20 mouse cellular contexts compared by ENCODE assay signal in the genomic region with DNA sequence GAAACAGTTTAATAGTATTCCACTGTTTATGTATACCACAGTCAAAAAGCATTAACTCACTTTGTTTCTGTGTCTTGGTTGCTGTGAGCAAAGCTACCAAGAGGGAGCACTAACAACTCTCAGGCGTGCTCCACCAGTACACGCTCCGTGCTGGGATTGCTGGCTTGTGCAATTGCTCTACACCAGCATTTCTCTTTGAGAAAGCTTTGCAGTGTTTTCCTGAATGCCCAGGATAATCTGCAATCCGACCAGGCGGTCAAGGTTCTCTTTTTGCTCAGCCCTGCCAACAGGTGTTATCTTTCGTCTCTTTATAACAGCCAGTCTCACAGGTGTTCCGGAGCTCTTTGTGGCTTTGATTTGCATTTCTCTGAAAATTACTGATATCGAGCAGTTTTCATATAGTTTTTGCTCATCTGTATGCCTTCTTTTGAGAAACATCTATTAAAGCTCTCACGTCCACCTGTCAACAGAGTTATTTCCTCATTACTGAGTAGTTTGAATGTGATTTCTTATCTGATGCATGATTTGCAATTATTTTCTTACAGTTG.
"Had no signal": no experiment of that assay in that cellular context is flagged by ENCODE, and none has a peak within 500 bp of the region (broad histone marks: within the 10 kb centered on the region; RNA-seq: fewer than 3 reads in every experiment).

No protein-coding gene starts in this region.

- H3K27ac ChIP-seq: left cerebral cortex, adult 2 months; liver, embryonic 14.5 days; lung, embryonic 15.5 days; stomach, embryonic 15.5 days had no signal

- H3K4me3 ChIP-seq: left cerebral cortex, adult 2 months; lung, embryonic 15.5 days; stomach, embryonic 15.5 days had no signal

- H3K27me3 ChIP-seq: lung, embryonic 15.5 days; stomach, embryonic 15.5 days had no signal

- DNase-seq: kidney, adult 18-20 months; kidney, adult 9 months; kidney, postnatal 14 days; layer of hippocampus, postnatal 36 days; lung, adult 18-20 months; lung, postnatal 10 days; lung, postnatal 4 days; midbrain, embryonic 14.5 days; right cerebral cortex, adult 18-20 months; right cerebral cortex, postnatal 14 days; right cerebral cortex, postnatal 4 days; spleen, adult 18-20 months; thymus, adult 18-20 months; thymus, postnatal 36 days had no signal

- H3K9me3 ChIP-seq: lung, embryonic 15.5 days; stomach, embryonic 15.5 days had no signal

- H3K36me3 ChIP-seq: lung, embryonic 15.5 days; stomach, embryonic 15.5 days had no signal

- H3K9ac ChIP-seq: liver, embryonic 14.5 days; lung, embryonic 15.5 days; stomach, embryonic 15.5 days had no signal

- H3K4me2 ChIP-seq: liver, embryonic 11.5 days; lung, embryonic 15.5 days; midbrain, embryonic 11.5 days; stomach, embryonic 15.5 days had no signal
